Mouse (Mus musculus): ENCODE results near the gene Trio. TPM values are rescaled to one million over a fixed set of nuclear protein-coding genes. Genes with fewer than 3 reads are reported as not detected.

Trio gene
- polyA plus RNA-seq, 1 experiment from 2014 or later, result 15.9 TPM

DNA sequence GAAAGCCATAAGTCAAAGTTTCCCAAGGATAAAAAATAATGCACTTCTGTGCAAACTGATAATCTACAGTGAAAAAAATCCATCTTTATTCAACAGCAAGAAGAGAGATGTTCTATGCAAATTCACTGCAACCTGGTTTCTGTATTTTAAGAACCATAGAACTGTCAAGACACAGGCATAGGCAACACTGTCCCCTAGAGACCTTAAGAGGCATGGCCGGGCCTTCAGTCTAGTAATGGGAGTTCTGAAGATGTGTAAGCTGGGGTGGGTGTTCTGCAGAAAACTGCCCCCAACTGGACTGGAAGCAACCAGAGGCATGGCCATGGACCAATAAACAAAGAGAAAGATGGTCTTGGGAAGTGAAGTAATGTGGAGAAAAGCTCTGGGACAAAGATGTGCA lies 166.1 kb downstream of the Trio start:
- no peak for ATAC-seq

DNA sequence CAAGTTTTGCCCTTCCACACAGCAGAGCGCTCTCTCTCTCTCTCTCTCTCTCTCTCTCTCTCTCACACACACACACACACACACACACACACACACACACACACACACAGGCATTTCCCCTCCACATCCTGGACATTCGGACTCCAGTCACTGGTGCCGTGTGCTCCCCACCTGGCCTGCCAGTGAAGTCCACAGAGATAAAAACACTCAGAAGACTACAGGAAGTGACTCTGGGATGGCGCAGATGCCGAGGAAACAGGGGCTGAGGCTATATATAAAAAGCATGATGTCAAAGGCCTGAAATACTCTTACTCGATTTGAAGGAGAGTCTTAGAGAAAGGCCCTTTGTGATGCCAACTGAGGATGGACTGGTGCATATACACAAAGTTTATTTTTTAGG lies 166.5 kb downstream of the Trio start:
- Histone ChIP-seq H3K9ac (no peak overlapping the region), H3K4me1 (replicated peaks) (no peaks in the 10 kb centered on the region), H3K9me3 (no peaks in the 10 kb centered on the region), H3K27ac (no peak overlapping the region), H3K4me3 (replicated peaks) (no peak overlapping the region), H3K4me2 (replicated peaks) (no peak overlapping the region), H3K36me3 (no peaks in the 10 kb centered on the region; the same call in none of the 2 replicates), H3K27me3 (replicated peaks) (no peaks in the 10 kb centered on the region)
- 46% methylated on average over 6 of the region's 6 CpGs for WGBS
- ATAC-seq, result no peak

More for the DNA sequence above, 166.1 kb downstream of the Trio start:
- Histone ChIP-seq H3K27ac (no peak overlapping the region), H3K4me1 (replicated peaks) (no peaks in the 10 kb centered on the region), H3K27me3 (replicated peaks) (no peaks in the 10 kb centered on the region), H3K4me3 (replicated peaks) (no peak overlapping the region), H3K4me2 (replicated peaks) (no peak overlapping the region), H3K36me3 (peaks cover under 1% of the 10 kb centered on the region), H3K9ac (no peak overlapping the region), H3K9me3 (no peaks in the 10 kb centered on the region)
- WGBS, result 75% methylated on average over 1 of the region's 1 CpGs

DNA sequence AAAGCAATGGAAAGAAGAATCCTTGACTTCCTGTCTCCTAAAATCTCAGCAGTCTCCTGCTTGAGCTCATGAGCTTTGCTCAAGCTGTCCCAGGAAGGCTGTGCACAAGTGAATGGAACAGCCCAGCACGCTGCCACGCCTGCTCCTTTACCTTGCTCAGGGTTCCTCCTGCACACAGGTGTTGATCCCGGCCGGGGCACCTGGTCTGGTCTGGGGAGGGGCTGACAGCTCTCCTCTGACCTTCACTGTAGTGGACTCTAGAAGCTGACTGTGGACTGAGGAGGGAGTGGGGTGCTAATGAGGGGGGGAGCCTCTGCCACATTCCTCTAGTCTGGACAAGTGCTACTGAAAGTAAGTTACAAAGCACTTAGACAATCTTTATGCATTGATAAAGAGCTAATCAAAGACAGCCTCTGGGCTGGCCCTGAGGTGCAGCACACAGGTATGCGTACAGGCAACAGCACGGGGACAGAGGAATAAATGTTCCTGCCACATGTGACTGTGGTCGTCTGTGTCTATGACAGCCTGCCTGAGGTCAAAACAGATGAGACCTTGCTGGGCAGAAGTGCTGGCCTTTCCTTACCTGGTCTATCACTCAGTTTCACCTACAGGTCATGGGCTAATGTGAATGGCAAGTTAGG lies 167.3 kb downstream of the Trio start:
- Histone ChIP-seq H3K36me3 (no peaks in the 10 kb centered on the region; the same call in none of the 2 replicates), H3K9me3 (no peaks in the 10 kb centered on the region), H3K9ac (no peak overlapping the region), H3K4me2 (replicated peaks) (no peak overlapping the region), H3K27ac (no peak overlapping the region), H3K4me1 (replicated peaks) (no peaks in the 10 kb centered on the region), H3K4me3 (replicated peaks) (no peak overlapping the region), H3K27me3 (replicated peaks) (no peaks in the 10 kb centered on the region)
- ATAC-seq, result peak; percentile 67
- 65% methylated on average over 7 of the region's 7 CpGs for WGBS

- no peaks in the 10 kb centered on the region; the same call in none of the 2 replicates for H3K36me3 ChIP-seq
- no peak overlapping the region for H3K4me3 ChIP-seq (replicated peaks)
- no peaks in the 10 kb centered on the region for H3K4me1 ChIP-seq (replicated peaks)
- H3K4me2 ChIP-seq (replicated peaks), result no peak overlapping the region
- no peak overlapping the region for H3K9ac ChIP-seq
- WGBS, result 87% methylated on average over 7 of the region's 7 CpGs
- no peaks in the 10 kb centered on the region for H3K9me3 ChIP-seq
- no peak for ATAC-seq
- no peak overlapping the region for H3K27ac ChIP-seq
- no peaks in the 10 kb centered on the region for H3K27me3 ChIP-seq (replicated peaks)
Observed at GRCm38 (mm10) chr15:27857242-27857641, 168.4 kb downstream of the Trio start.

DNA sequence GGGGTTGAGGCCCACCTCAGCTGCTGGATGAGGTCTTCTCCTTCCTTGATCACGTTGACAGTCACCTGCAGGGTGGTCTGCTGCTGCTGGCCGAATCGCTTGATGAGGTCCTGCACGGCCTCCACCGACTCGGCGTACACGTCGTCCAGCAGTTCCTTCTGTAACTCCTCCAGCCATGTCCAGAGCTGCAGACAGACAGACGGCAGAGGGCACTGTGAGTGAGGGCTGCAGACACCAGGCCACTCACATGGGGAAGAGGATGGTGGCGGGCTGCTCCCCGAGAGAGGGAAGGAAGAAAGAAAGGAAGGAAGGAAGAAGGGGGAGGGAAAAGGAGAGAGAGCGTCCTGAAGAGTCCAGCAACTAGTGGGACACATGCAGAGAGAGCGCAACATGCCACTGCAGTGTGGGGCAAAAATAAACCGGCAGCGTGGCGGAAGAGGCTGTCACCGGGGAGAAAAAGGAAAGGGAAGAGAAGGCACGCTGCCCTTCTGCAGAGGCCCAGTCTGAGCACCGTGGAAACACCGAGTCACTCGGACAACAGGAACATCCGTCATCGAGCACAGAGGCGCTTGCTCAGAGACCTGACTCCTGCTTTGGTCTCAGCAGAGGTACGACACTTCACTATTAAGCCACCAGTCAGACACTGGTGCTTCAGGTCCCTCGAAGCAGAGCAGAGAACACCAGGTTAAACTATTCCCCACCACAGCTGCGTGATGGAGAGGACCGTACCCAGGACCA lies 169.4 kb downstream of the Trio start:
- no peak for ATAC-seq
- no peak overlapping the region for H3K27ac ChIP-seq
- H3K27me3 ChIP-seq (replicated peaks), result no peaks in the 10 kb centered on the region
- H3K4me2 ChIP-seq (replicated peaks), result no peak overlapping the region
- no peak overlapping the region for H3K9ac ChIP-seq
- 58% methylated on average over 29 of the region's 29 CpGs for WGBS
- no peaks in the 10 kb centered on the region for H3K4me1 ChIP-seq (replicated peaks)
- no peak overlapping the region for H3K4me3 ChIP-seq (replicated peaks)
- peaks cover under 1% of the 10 kb centered on the region for H3K36me3 ChIP-seq
- H3K9me3 ChIP-seq, result no peaks in the 10 kb centered on the region

DNA sequence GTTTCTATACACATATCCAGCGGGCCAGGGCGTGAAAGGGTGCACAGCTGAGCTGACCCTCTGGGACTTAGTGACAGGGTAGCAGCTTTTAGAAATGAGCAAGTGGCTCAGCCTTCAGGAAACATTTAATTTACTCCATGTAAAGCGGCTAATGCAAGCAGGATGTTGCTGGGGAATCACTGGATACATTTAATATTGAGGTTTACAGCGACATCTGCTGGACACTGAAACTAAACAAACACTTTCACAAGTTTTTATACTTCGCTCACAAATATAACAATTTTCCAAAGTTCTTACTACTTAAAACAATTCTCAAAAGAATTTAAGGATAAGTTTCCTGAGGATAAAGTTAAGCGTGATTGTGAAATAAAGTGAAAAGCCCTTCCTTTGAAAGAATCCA lies 174.3 kb downstream of the Trio start:
- ATAC-seq, result no peak
- H3K27ac ChIP-seq, result no peak overlapping the region
- no peaks in the 10 kb centered on the region for H3K27me3 ChIP-seq (replicated peaks)
- H3K4me2 ChIP-seq (replicated peaks), result no peak overlapping the region
- no peaks in the 10 kb centered on the region for H3K4me1 ChIP-seq (replicated peaks)
- no peaks in the 10 kb centered on the region for H3K9me3 ChIP-seq
- H3K9ac ChIP-seq, result no peak overlapping the region
- WGBS, result 76% methylated on average over 6 of the region's 6 CpGs
- H3K4me3 ChIP-seq (replicated peaks), result no peak overlapping the region
- peaks cover 22% of the 10 kb centered on the region; the same call in 1 of the 2 replicates for H3K36me3 ChIP-seq

DNA sequence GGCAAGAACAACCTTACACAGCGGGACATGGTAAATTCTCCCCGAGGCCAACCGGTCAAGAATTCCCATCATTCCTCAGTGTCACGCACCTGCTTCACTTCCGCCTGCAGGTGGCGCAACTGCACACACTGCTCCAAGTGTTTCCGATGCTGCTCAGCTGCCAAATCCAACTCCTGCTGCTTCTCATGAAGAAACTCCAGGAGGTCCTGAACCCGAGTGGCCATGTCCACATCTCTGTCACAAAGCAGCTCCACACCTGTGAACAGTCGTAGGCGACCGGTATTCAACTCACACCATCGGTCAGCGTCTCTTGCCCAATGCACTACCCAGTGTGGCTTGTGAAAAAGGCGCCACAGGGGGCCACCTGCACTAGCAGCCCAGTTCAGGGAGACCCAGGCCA lies 174.7 kb downstream of the Trio start:
- Histone ChIP-seq H3K27ac (no peak overlapping the region), H3K36me3 (peaks cover 22% of the 10 kb centered on the region; the same call in 1 of the 2 replicates), H3K9me3 (no peaks in the 10 kb centered on the region), H3K9ac (no peak overlapping the region), H3K4me3 (replicated peaks) (no peak overlapping the region), H3K27me3 (replicated peaks) (no peaks in the 10 kb centered on the region), H3K4me2 (replicated peaks) (no peak overlapping the region), H3K4me1 (replicated peaks) (no peaks in the 10 kb centered on the region)
- ATAC-seq, result peak; percentile 25; the same call in 1 of the 2 replicates
- WGBS, result 87% methylated on average over 14 of the region's 14 CpGs

GRCm38 (mm10) chr15:27849910-27850309 lies 175.7 kb downstream of the Trio start:
- H3K36me3 ChIP-seq, result peaks cover 22% of the 10 kb centered on the region; the same call in 1 of the 2 replicates

DNA sequence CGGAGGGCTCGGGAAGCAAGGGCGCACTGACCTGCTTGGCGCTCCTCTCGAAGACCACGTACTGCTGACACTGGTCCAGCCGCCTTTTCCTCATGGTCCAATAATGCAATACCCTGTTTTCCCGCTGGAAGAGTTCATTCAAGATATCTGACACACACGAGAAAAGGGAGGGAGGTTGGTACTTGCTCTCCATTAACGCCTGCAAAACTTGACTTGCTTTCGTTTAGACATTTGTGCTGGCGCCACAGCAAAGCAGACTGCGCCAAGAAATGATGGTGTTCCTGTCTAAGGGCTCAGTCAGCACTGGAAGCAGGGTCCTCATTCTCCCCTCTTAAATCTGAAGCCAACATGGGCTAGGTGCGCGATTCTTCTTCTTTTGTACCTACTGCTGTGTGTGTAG lies 184.0 kb downstream of the Trio start:
- Histone ChIP-seq H3K9me3 (no peaks in the 10 kb centered on the region), H3K27me3 (replicated peaks) (no peaks in the 10 kb centered on the region), H3K4me1 (replicated peaks) (0 out of 2 replicates have a peak, but pooled peaks cover 4% of the 10 kb centered on the region), H3K9ac (no peak overlapping the region), H3K27ac (no peak overlapping the region), H3K4me3 (replicated peaks) (no peak overlapping the region), H3K36me3 (peaks cover 10% of the 10 kb centered on the region; the same call in 1 of the 2 replicates), H3K4me2 (replicated peaks) (no peak overlapping the region)
- WGBS, result 90% methylated on average over 15 of the region's 15 CpGs
- no peak for ATAC-seq

More at GRCm38 (mm10) chr15:27849910-27850309, 175.7 kb downstream of the Trio start:
- Histone ChIP-seq H3K27ac (no peak overlapping the region), H3K9me3 (no peaks in the 10 kb centered on the region), H3K4me1 (replicated peaks) (no peaks in the 10 kb centered on the region), H3K4me3 (replicated peaks) (no peak overlapping the region), H3K27me3 (replicated peaks) (no peaks in the 10 kb centered on the region), H3K4me2 (replicated peaks) (no peak overlapping the region), H3K9ac (no peak overlapping the region)
- 90% methylated on average over 4 of the region's 4 CpGs for WGBS
- no peak for ATAC-seq

GRCm38 (mm10) chr15:27840579-27840978 lies 185.1 kb downstream of the Trio start:
- 0 out of 2 replicates have a peak, but pooled peaks cover 10% of the 10 kb centered on the region for H3K36me3 ChIP-seq
- WGBS, result 51% methylated on average over 8 of the region's 8 CpGs
- H3K27ac ChIP-seq, result no peak overlapping the region
- no peak overlapping the region for H3K9ac ChIP-seq
- ATAC-seq, result peak; percentile 88
- H3K9me3 ChIP-seq, result no peaks in the 10 kb centered on the region
- no peak overlapping the region for H3K4me3 ChIP-seq (replicated peaks)
- H3K27me3 ChIP-seq (replicated peaks), result no peaks in the 10 kb centered on the region
- H3K4me2 ChIP-seq (replicated peaks), result no peak overlapping the region
- H3K4me1 ChIP-seq (replicated peaks), result 0 out of 2 replicates have a peak, but pooled peaks cover 4% of the 10 kb centered on the region

DNA sequence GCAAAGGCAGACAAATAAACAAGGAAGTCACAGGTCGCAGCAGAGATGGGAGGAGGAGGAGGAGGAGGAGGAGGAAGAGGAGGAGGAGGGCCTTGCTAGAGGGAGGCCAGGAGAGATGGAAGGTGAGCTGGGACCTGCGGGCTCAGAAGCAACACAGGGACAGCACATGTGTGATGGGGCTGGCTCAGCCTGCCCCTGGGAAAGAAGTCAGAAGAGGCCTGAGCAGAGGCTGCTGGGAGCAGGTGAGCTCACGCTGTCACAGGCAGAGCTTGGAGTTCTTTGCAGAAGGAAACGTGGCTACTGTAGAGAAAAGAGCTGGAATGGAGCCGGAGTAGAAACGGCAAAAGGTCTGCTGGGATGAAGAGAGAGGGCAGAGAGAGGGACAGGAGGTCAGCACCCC lies 185.5 kb downstream of the Trio start:
- WGBS, result 55% methylated on average over 6 of the region's 6 CpGs
- peak; percentile 52; the same call in 1 of the 2 replicates for ATAC-seq

DNA sequence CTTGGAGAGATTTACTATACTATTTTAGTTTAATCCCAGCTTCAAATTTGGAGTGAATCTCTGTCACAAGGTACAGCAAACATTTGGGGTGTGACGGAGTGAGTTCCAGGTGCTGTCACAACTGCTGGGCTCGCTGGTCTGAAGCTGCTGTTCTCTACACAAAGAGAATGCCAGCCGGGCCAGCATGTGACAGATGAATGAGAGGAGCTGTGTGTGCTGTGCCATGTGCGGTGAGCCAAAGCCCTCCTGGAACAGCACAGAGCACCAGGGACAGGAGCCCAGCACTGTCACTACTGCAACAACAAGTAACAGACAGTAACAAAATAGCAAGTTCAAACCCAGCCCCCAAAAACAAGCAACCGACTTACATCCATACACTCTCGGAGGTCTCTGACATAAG lies 194.0 kb downstream of the Trio start:
- H3K4me1 ChIP-seq (replicated peaks), result no peaks in the 10 kb centered on the region
- WGBS, result 90% methylated on average over 6 of the region's 6 CpGs
- H3K36me3 ChIP-seq, result peaks cover 23% of the 10 kb centered on the region
- no peak overlapping the region for H3K27ac ChIP-seq
- ATAC-seq, result no peak
- H3K27me3 ChIP-seq (replicated peaks), result no peaks in the 10 kb centered on the region
- H3K4me2 ChIP-seq (replicated peaks), result no peak overlapping the region
- no peaks in the 10 kb centered on the region for H3K9me3 ChIP-seq
- no peak overlapping the region for H3K4me3 ChIP-seq (replicated peaks)
- H3K9ac ChIP-seq, result no peak overlapping the region

More for the DNA sequence above, 185.5 kb downstream of the Trio start:
- no peak overlapping the region for H3K9ac ChIP-seq
- no peaks in the 10 kb centered on the region for H3K9me3 ChIP-seq
- H3K36me3 ChIP-seq, result 0 out of 2 replicates have a peak, but pooled peaks cover 10% of the 10 kb centered on the region
- H3K27me3 ChIP-seq (replicated peaks), result no peaks in the 10 kb centered on the region
- 0 out of 2 replicates have a peak, but pooled peaks cover 4% of the 10 kb centered on the region for H3K4me1 ChIP-seq (replicated peaks)
- no peak overlapping the region for H3K27ac ChIP-seq
- H3K4me3 ChIP-seq (replicated peaks), result no peak overlapping the region
- no peak overlapping the region for H3K4me2 ChIP-seq (replicated peaks)
